ENCODE assay signal across 8 mouse cellular contexts in genomic region chr1:167269350-167269811, GRCm38 (mm10). TPM values are rescaled to one million over a fixed set of nuclear protein-coding genes. Genes with fewer than 3 reads are reported as not detected.
A peak's percentile ranks its signal among the peaks of the same experiment; 100 is the strongest.
DNase-seq lines count a peak whose midpoint lies in the region; ATAC-seq and TF ChIP-seq lines count a peak whose summit lies in the region.

No protein-coding gene starts in this region.

- H3K27ac ChIP-seq in heart, embryonic 12.5 days (ENCODE audit: poor library complexity, severe bottlenecking): peak overlapping the region; percentile 91
- H3K27ac ChIP-seq in bone marrow, adult 2 months (ENCODE audit: control insufficient read depth, insufficient read depth, low read depth, low read length, poor library complexity): peak overlapping the region; percentile 82
- H3K27ac ChIP-seq in intestine, embryonic 14.5 days (ENCODE audit: low read depth): peak overlapping the region; percentile 74
- 0 out of 2 replicates have a peak overlapping the region, but pooled peaks have one; percentile 49 for H3K27ac ChIP-seq in midbrain, embryonic 12.5 days (replicated peaks)

- TF ChIP-seq POLR2A in bone marrow, adult 2 months (IDR thresholded peaks at IDR 0.05; ENCODE audit: borderline replicate concordance, control insufficient read depth, low read depth, low read length): no peak

- no peak for TF ChIP-seq CTCF in bone marrow, adult 2 months (IDR thresholded peaks at IDR 0.05; ENCODE audit: control insufficient read depth, insufficient read depth, low read length)

- 20% methylated on average over 14 of the region's 14 CpGs for WGBS in heart, embryonic 12.5 days
- WGBS in bone marrow, adult 2 months: 4% methylated on average over 14 of the region's 14 CpGs
- WGBS in intestine, embryonic 14.5 days: 39% methylated on average over 14 of the region's 14 CpGs
- 25% methylated on average over 14 of the region's 14 CpGs for WGBS in midbrain, embryonic 12.5 days

- intact Hi-C loops in heart, postnatal 14 days (cut with DNase I): loop anchor here (5.0 kb wide), 1 partner anchor 37 kb away; no protein-coding TSS in a partner anchor

- peak overlapping the region; percentile 46; the same call in 1 of the 2 replicates for H3K9ac ChIP-seq in heart, embryonic 12.5 days
- H3K9ac ChIP-seq in intestine, embryonic 14.5 days (ENCODE audit: low read length): no peak overlapping the region
- no peak overlapping the region for H3K9ac ChIP-seq in midbrain, embryonic 12.5 days (replicated peaks)

- ATAC-seq in heart, embryonic 12.5 days (ENCODE audit: insufficient number of reproducible peaks, low FRiP score): no peak
- ATAC-seq in intestine, embryonic 14.5 days (replicated peaks; ENCODE audit: low FRiP score, low TSS enrichment, low read depth): no peak
- no peak for ATAC-seq in midbrain, embryonic 12.5 days (ENCODE audit: low FRiP score, low read depth)

- no peaks in the 10 kb centered on the region for H3K27me3 ChIP-seq in heart, embryonic 12.5 days (replicated peaks)
- no peaks in the 10 kb centered on the region for H3K27me3 ChIP-seq in intestine, embryonic 14.5 days (replicated peaks; ENCODE audit: control insufficient read depth, insufficient read depth, low read length)
- H3K27me3 ChIP-seq in midbrain, embryonic 12.5 days: no peaks in the 10 kb centered on the region

- no peaks in the 10 kb centered on the region for H3K9me3 ChIP-seq in heart, embryonic 12.5 days (replicated peaks)
- H3K9me3 ChIP-seq in intestine, embryonic 14.5 days (ENCODE audit: control insufficient read depth, low read length): no peaks in the 10 kb centered on the region
- H3K9me3 ChIP-seq in midbrain, embryonic 12.5 days: no peaks in the 10 kb centered on the region

- H3K4me2 ChIP-seq in heart, embryonic 12.5 days: peak overlapping the region; percentile 62
- no peak overlapping the region for H3K4me2 ChIP-seq in intestine, embryonic 14.5 days (ENCODE audit: low read length)
- H3K4me2 ChIP-seq in midbrain, embryonic 12.5 days (replicated peaks): 0 out of 2 replicates have a peak overlapping the region, but pooled peaks have one; percentile 50

- H3K4me1 ChIP-seq in heart, embryonic 12.5 days (replicated peaks): peaks cover 69% of the 10 kb centered on the region
- peaks cover 20% of the 10 kb centered on the region for H3K4me1 ChIP-seq in bone marrow, adult 2 months (ENCODE audit: control insufficient read depth, insufficient read depth, low read length)
- H3K4me1 ChIP-seq in intestine, embryonic 14.5 days (replicated peaks; ENCODE audit: control insufficient read depth, insufficient read depth, low read length): peaks cover 37% of the 10 kb centered on the region
- H3K4me1 ChIP-seq in midbrain, embryonic 12.5 days: peaks cover 44% of the 10 kb centered on the region

- no peaks in the 10 kb centered on the region for H3K36me3 ChIP-seq in heart, embryonic 12.5 days
- no peaks in the 10 kb centered on the region for H3K36me3 ChIP-seq in intestine, embryonic 14.5 days (ENCODE audit: control insufficient read depth, insufficient read depth, low read length)
- no peaks in the 10 kb centered on the region for H3K36me3 ChIP-seq in midbrain, embryonic 12.5 days

- DNase-seq in heart, postnatal 14 days: no peak
- DNase-seq in intestine, embryonic 14.5 days (ENCODE audit: low spot score): no peak
- no peak for DNase-seq in retina, postnatal 1 day
- DNase-seq in frontal cortex, postnatal 14 days (ENCODE audit: low spot score in 2 of 2): no peak
- DNase-seq in cerebellum, adult 11-12 months: no peak

- no peak overlapping the region for H3K4me3 ChIP-seq in heart, embryonic 12.5 days
- no peak overlapping the region for H3K4me3 ChIP-seq in bone marrow, adult 2 months (replicated peaks; ENCODE audit: control insufficient read depth, low read depth, low read length)
- no peak overlapping the region for H3K4me3 ChIP-seq in intestine, embryonic 14.5 days (ENCODE audit: low read depth, low read length)
- no peak overlapping the region for H3K4me3 ChIP-seq in midbrain, embryonic 12.5 days

RNA-seq across cellular contexts. Expression of gene Uck2, which starts 15.7 kb away (rescaled TPM):
- polyA plus RNA-seq in heart, embryonic 12.5 days (2016; fragmentation: Nextera tagmentation; extraction: Ambion mirVana): 68.9 and 75.3 TPM in 2 replicates
- 10 to 100 TPM; 47.3 to 54.5 TPM for total RNA-seq in heart, postnatal 14 days (2021)
- polyA plus RNA-seq in bone marrow, adult 2 months (2011; ENCODE audit: insufficient read depth, insufficient read length, low replicate concordance, missing spikeins): 25.8 and 42.3 TPM in 2 replicates
- polyA plus RNA-seq in intestine, embryonic 14.5 days (2014; fragmentation: Nextera tagmentation; extraction: Ambion mirVana): 47.3 and 53.0 TPM in 2 replicates
- 107 and 110 TPM in 2 replicates for polyA plus RNA-seq in midbrain, embryonic 12.5 days (2016; fragmentation: Nextera tagmentation; extraction: Ambion mirVana)

RNA-seq across cellular contexts. Expression of gene Tmco1, which starts 38.8 kb away (rescaled TPM):
- 79.7 and 83.1 TPM in 2 replicates for polyA plus RNA-seq in heart, embryonic 12.5 days (2016; fragmentation: Nextera tagmentation; extraction: Ambion mirVana)
- total RNA-seq in heart, postnatal 14 days (2021): 10 to 100 TPM; 80.6 to 86.5 TPM
- polyA plus RNA-seq in bone marrow, adult 2 months (2011; ENCODE audit: insufficient read depth, insufficient read length, low replicate concordance, missing spikeins): 26.4 and 29.7 TPM in 2 replicates
- 94.9 and 99.4 TPM in 2 replicates for polyA plus RNA-seq in intestine, embryonic 14.5 days (2014; fragmentation: Nextera tagmentation; extraction: Ambion mirVana)
- 72.7 and 80.1 TPM in 2 replicates for polyA plus RNA-seq in midbrain, embryonic 12.5 days (2016; fragmentation: Nextera tagmentation; extraction: Ambion mirVana)
